Mouse (Mus musculus) 3T3-L1 (cell line): ENCODE measurements around the gene St6galnac3.

Source experiments
- DNase-seq: peaks from one replicate; pipeline ENCODE4 v3.0.0-alpha.2; 2015; ENCODE audit warnings: low read depth, low spot score

St6galnac3 gene

GRCm38 (mm10) chr3:153655071-153655470, 69.9 kb downstream of the St6galnac3 start:
- peak; percentile 77 for DNase-seq

- DNase-seq = no peak
These were observed 72.1 kb downstream of the St6galnac3 start for GRCm38 (mm10) chr3:153652850-153653249.

GRCm38 (mm10) chr3:153648713-153649112, 76.3 kb downstream of the St6galnac3 start:
- no peak for DNase-seq

- no peak for DNase-seq
These were observed 79.2 kb downstream of the St6galnac3 start for GRCm38 (mm10) chr3:153645803-153646202.

GRCm38 (mm10) chr3:153643822-153644519, 81.0 kb downstream of the St6galnac3 start:
- DNase-seq = no peak

GRCm38 (mm10) chr3:153642826-153643225, 82.1 kb downstream of the St6galnac3 start:
- DNase-seq = no peak

- DNase-seq = no peak
These were observed 83.2 kb downstream of the St6galnac3 start for GRCm38 (mm10) chr3:153641805-153642204.

- no peak for DNase-seq
These were observed 87.6 kb downstream of the St6galnac3 start for GRCm38 (mm10) chr3:153637336-153637735.

GRCm38 (mm10) chr3:153636804-153637153, 88.2 kb downstream of the St6galnac3 start:
- no peak for DNase-seq

- no peak for DNase-seq
These were observed 88.7 kb downstream of the St6galnac3 start for GRCm38 (mm10) chr3:153636094-153636803.

- no peak for DNase-seq
These were observed 92.8 kb downstream of the St6galnac3 start for GRCm38 (mm10) chr3:153631988-153632672.

GRCm38 (mm10) chr3:153626237-153626636, 98.7 kb downstream of the St6galnac3 start:
- DNase-seq = no peak

- DNase-seq = no peak
These were observed 106.0 kb downstream of the St6galnac3 start for GRCm38 (mm10) chr3:153618976-153619375.

GRCm38 (mm10) chr3:153616849-153617248, 108.1 kb downstream of the St6galnac3 start:
- DNase-seq = no peak

GRCm38 (mm10) chr3:153610239-153610638, 114.7 kb downstream of the St6galnac3 start:
- DNase-seq = no peak

- no peak for DNase-seq
These were observed 118.6 kb downstream of the St6galnac3 start for GRCm38 (mm10) chr3:153606331-153606730.

GRCm38 (mm10) chr3:153605767-153606098, 119.2 kb downstream of the St6galnac3 start:
- DNase-seq = no peak

GRCm38 (mm10) chr3:153605089-153605766, 119.7 kb downstream of the St6galnac3 start:
- DNase-seq = no peak

- DNase-seq = no peak
These were observed 125.8 kb downstream of the St6galnac3 start for GRCm38 (mm10) chr3:153599179-153599578.

- DNase-seq = no peak
These were observed 126.3 kb downstream of the St6galnac3 start for GRCm38 (mm10) chr3:153598631-153599030.

GRCm38 (mm10) chr3:153594531-153594930, 130.4 kb downstream of the St6galnac3 start:
- DNase-seq = no peak

GRCm38 (mm10) chr3:153593978-153594377, 131.0 kb downstream of the St6galnac3 start:
- no peak for DNase-seq
